Mouse (Mus musculus) gastrocnemius, postnatal 4 days (tissue): ENCODE data around the gene Prkca. TPM values are rescaled to one million over a fixed set of nuclear protein-coding genes. Genes with fewer than 3 reads are reported as not detected.

ENCODE experiments used
- DNase-seq, 2 experiments: peaks; one replicate each; pipeline ENCODE4 v3.0.0; 2021 to 2022; ENCODE audit warnings: low spot score in 2 of 2, mixed read lengths in 2 of 2
- total RNA-seq, 2 experiments: library from RNA; stranded (reverse); gene quantifications; 2 replicates each; pipeline ENCODE4 v1.2.3; 2021

Gene Prkca
- total RNA-seq, 2 experiments from 2014 or later: 41.0 to 46.1 TPM

GRCm38 (mm10) chr11:108082673-108083072 is 261.1 kb downstream of the Prkca start:
- DNase-seq: no peak

GRCm38 (mm10) chr11:108079946-108080650 is 263.6 kb downstream of the Prkca start:
- DNase-seq: no peak

DNA sequence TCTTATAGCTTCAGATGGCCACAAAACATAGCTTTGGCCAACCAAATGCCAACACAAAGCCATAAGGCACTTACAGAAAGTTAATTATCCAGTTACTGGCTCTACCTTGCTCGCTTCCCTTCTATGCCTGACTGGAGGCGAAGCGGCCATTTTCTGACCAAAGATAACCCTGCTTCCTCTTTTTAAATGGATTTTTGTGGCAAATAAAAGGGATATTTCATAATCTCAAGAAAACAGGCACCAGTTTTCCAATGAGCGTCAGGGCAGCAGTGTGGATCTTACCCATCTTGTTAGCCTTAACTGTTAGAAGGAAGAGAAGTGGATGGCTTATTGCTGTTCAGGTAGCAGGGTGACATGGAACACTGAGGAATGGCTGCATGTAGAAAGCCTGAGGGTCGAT is 264.3 kb downstream of the Prkca start:
- no peak for DNase-seq

- DNase-seq: no peak
Measured at GRCm38 (mm10) chr11:108077514-108077913, 266.2 kb downstream of the Prkca start.

DNA sequence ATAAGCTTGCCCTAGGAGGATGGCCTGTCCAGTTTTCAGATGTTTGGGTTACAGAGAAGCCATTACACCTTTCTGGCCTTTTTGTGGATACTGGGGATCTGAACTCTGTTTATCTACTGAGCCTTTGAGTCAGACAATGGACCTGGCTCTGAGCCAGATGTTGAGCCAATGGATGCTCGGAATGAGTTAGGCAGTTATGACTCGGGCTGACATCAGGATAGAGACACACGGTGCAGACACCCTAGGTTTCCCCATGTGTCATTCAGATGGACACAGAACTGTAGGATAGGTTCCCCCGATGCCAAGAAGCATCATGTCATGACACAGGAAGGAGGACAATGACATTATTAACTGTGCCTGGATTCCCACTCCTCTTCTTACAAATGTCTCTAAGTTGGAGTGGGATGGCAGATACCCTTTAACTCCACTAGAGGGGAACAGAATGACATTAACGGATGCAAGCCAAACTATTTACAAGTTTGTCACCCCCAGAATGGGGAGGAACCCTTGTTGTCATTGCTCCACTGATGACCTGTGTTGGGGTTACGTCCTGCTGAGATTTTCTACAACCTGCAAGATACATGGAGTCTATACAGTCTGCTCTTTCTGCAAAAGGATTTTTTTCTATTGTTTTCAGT is 271.0 kb downstream of the Prkca start:
- no peak for DNase-seq

GRCm38 (mm10) chr11:108071230-108071629 is 272.5 kb downstream of the Prkca start:
- no peak for DNase-seq

- DNase-seq: no peak
Measured at GRCm38 (mm10) chr11:108070038-108070437, 273.7 kb downstream of the Prkca start.

GRCm38 (mm10) chr11:108068430-108068829 is 275.3 kb downstream of the Prkca start:
- no peak for DNase-seq

GRCm38 (mm10) chr11:108067161-108067560 is 276.6 kb downstream of the Prkca start:
- no peak for DNase-seq

DNA sequence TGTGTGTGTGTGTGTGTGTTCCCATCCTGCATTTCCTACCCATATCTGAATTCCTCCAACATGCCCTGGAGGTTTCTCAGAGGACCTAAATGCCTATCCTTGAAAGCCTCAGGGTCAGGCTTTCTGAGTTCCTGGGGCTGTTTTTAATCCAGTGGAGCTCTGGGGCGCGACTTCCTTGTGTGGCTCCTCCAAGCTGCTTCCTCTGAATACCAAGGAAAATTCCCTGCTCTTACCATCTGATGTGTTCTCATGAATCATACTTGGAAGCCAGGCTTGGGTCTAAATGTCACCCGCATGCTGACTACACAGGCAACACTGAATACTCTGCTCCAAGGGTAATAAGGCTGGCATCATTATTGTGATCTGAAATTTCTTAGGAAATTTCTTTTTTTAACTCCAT is 279.3 kb downstream of the Prkca start:
- no peak for DNase-seq

DNA sequence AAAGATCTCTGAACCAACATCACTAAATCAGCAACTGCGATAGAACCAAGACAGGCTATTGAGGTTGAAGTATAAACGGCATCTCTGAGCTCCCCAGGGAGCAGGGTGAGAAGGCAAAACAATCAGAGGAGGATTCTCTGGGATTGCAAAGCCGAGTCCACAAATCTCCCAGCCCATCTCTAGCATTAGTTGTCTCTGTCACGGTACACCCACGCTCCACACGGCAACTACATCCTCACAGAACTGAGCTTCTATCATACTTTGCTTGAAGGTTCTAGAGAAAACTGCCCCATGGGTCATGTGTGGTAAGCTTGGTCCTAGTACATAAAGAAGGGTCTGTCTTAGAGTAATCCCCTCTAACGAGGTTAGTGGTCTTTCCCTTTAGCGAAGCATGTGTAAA is 280.6 kb downstream of the Prkca start:
- no peak for DNase-seq

DNA sequence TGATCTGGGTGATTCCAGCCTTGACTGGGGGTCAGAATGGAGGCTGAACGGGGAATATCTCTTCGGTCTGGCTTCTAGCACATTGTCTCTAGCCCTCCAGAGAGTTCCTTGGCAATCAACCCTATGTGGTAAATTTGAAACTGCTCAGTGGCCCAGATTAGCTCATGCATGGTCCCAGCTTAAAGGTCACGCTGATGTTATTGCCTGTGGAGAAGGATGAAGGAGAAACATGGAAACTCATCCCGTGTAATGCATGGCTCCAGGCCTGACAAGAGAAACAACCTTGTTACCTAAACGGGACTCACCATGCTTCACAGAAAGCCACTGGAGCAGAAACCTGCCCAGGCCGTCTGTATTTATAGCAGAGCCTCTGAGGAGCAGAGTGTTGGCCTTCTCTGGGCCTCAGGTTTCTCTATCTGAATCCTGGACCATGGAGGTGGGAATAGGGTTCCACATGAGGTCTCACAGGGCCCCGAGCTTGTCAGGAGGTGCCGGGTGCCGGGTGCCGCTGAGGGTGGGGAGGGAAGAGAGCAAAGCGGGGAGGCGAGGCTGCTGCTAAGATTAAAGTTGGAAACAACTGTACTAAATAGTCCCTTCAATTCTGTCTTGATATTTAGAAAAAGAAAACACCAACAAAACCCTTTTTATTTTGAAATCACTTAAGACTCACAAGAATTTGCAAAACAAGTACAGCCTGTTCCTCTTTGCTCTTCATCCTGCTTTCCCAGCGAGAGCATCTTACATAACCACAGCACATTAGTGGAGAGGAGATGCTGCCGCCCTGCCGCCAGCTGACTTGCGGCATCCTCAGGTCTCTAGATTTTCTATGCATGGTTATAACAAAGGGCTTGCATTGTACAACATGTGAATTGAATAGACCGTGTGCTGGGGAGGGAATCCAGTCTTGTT is 281.9 kb downstream of the Prkca start:
- DNase-seq: no peak

GRCm38 (mm10) chr11:108057138-108057537 is 286.6 kb downstream of the Prkca start:
- no peak for DNase-seq

GRCm38 (mm10) chr11:108054647-108055046 is 289.1 kb downstream of the Prkca start:
- DNase-seq: no peak

DNA sequence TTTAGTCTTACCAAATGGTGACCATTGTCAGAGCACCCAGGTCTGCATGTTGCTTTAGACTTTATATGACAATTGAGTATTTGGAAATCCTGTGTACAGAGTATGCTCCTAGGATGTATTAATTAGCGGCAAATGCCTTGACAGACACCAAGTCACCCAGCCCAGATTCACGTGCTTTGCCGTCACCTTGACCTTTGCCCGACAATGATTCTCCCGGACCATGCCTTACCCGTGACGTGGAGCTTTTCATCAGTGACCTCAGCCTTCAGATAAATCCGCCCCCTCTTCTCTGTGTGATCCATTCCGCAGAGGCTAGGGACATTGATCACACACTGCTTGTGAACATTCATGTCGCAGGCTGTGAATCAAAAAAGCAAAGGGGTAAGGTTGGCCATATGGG is 290.0 kb downstream of the Prkca start:
- DNase-seq: no peak

DNA sequence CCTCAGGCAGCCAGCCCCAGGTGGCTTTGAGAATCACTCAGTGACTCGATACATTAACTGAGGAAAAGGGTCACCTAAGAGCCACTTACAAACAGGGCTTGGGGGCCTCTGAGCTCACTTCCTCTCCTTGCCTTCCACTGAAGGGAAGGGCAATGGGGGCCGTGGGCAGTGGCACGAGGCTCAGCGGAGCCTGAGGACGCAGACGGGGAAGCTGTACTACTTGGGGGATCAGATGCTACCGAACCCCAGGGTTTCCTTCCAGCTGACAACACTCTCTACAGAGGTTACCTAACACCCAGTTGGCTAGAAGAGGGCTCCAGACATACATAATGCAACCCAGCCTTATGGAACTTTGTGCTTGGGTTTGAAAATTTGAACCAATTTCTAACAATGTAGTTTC is 302.1 kb downstream of the Prkca start:
- DNase-seq: no peak

GRCm38 (mm10) chr11:108040823-108041222 is 302.9 kb downstream of the Prkca start:
- DNase-seq: no peak

- DNase-seq: no peak
Measured at GRCm38 (mm10) chr11:108039761-108040160, 304.0 kb downstream of the Prkca start.

DNA sequence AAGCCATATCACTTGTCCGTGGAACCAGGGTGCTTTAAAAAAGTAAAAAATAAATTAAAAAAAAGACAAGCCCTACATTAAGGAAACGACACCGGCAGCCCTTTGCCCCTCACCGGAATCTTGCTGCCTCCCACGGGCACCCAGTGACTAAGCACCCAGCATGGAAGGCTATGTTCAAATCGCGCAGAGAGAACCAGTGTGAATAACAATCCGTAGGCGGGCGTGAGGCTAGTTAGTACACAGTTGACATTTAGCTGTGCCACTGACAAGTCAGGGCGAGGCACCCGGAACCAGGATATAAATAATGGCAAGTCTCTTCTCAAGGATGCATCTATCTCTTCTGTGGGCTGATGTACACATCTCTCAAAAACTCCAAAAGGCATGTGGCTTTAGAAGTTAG is 304.7 kb downstream of the Prkca start:
- no peak for DNase-seq

GRCm38 (mm10) chr11:108036339-108036738 is 307.4 kb downstream of the Prkca start:
- DNase-seq: no peak

- DNase-seq: no peak
Measured at GRCm38 (mm10) chr11:108035761-108036160, 308.0 kb downstream of the Prkca start.

DNA sequence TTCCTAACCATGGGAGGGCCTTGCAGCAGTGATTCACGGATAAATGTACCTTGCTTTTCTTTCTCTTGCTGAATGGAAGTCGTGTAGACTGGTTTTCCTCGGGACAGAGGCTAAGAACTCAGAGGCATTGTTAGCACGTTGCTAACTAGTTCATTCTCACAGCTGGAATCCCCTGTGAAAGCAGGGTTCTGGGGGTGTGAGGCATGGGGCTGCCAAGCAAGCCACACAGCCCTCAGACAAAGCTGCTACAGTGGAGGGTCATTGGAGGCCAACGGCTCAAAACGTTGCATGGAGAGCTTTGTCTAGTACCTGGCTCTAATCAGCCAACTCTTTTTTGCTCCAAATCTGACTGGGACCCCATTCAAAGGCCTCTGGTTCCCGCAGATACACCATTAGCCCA is 309.4 kb downstream of the Prkca start:
- DNase-seq: no peak
